Mouse (Mus musculus) stomach, postnatal 0 days (tissue): ENCODE measurements around the gene Rab21.

Experiments used
- CTCF ChIP-seq: IDR thresholded peaks from 2 replicates; pipeline ENCODE4 v1.5.1; 2016; ENCODE audit warnings: antibody characterized with exemption, low read depth, mild to moderate bottlenecking, moderate library complexity
- EP300 ChIP-seq: optimal IDR thresholded peaks from 2 replicates; pipeline ENCODE3; 2016; ENCODE audit warnings: antibody characterized with exemption

GRCm38 (mm10) chr10:115314287-115314581, 1.2 kb downstream of the Rab21 start:
- no peak for TF ChIP-seq CTCF
- TF ChIP-seq EP300 = no peak
